Mouse (Mus musculus) left cerebral cortex, adult 9 months (tissue): ENCODE results near the gene Dnajc13.

Experiments used
- DNase-seq, 2 experiments: peaks; one replicate each; pipeline ENCODE4 v3.0.0; 2022; ENCODE audit warnings: low spot score in 2 of 2

The Dnajc13 gene

GRCm38 (mm10) chr9:104262823-104263352 is at the start of gene Dnajc13:
Dnajc13 (minus strand) TSS chr9:104262930.
- peak; percentile 96 to 98 for DNase-seq

- peak; percentile 8 to 84 for DNase-seq
Observed at GRCm38 (mm10) chr9:104306734-104307133, 44.0 kb upstream of the Dnajc13 start.

GRCm38 (mm10) chr9:104305333-104306111 is 42.8 kb upstream of the Dnajc13 start:
- no peak for DNase-seq

- DNase-seq: no peak
Observed at GRCm38 (mm10) chr9:104304800-104305199, 42.1 kb upstream of the Dnajc13 start.

GRCm38 (mm10) chr9:104304376-104304775 is 41.6 kb upstream of the Dnajc13 start:
- DNase-seq: no peak

- DNase-seq: no peak
Observed at GRCm38 (mm10) chr9:104300569-104300968, 37.8 kb upstream of the Dnajc13 start.

- no peak for DNase-seq
Observed at GRCm38 (mm10) chr9:104297041-104297440, 34.3 kb upstream of the Dnajc13 start.

GRCm38 (mm10) chr9:104284934-104285333 is 22.2 kb upstream of the Dnajc13 start:
- no peak for DNase-seq

- DNase-seq: no peak
Observed at GRCm38 (mm10) chr9:104282536-104282935, 19.8 kb upstream of the Dnajc13 start.

GRCm38 (mm10) chr9:104281737-104282136 is 19.0 kb upstream of the Dnajc13 start:
- no peak for DNase-seq

GRCm38 (mm10) chr9:104280725-104281495 is 18.2 kb upstream of the Dnajc13 start:
- no peak for DNase-seq

- DNase-seq: peak in 1 of 2 experiments; percentile 60
Observed at GRCm38 (mm10) chr9:104277528-104278162, 14.9 kb upstream of the Dnajc13 start.

GRCm38 (mm10) chr9:104275084-104275785 is 12.5 kb upstream of the Dnajc13 start:
- no peak for DNase-seq

GRCm38 (mm10) chr9:104272057-104272456 is 9.3 kb upstream of the Dnajc13 start:
- no peak for DNase-seq

GRCm38 (mm10) chr9:104271642-104272041 is 8.9 kb upstream of the Dnajc13 start:
- no peak for DNase-seq

- no peak for DNase-seq
Observed at GRCm38 (mm10) chr9:104269944-104270343, 7.2 kb upstream of the Dnajc13 start.

GRCm38 (mm10) chr9:104269349-104269871 is 6.7 kb upstream of the Dnajc13 start:
- DNase-seq: peak in 1 of 2 experiments; percentile 73

- DNase-seq: no peak
Observed at GRCm38 (mm10) chr9:104264567-104264966, 1.8 kb upstream of the Dnajc13 start.

GRCm38 (mm10) chr9:104262016-104262762 is 541 bp downstream of the Dnajc13 start:
- DNase-seq: peak in 1 of 2 experiments; percentile 24

- no peak for DNase-seq
Observed at GRCm38 (mm10) chr9:104260306-104260705, 2.4 kb downstream of the Dnajc13 start.
